Mouse (Mus musculus): Measurements from ENCODE around the gene Kazn. TPM values are rescaled to one million over a fixed set of nuclear protein-coding genes. Genes with fewer than 3 reads are reported as not detected.

The Kazn gene
- total RNA-seq, 2 experiments from 2014 or later = not detected

DNA sequence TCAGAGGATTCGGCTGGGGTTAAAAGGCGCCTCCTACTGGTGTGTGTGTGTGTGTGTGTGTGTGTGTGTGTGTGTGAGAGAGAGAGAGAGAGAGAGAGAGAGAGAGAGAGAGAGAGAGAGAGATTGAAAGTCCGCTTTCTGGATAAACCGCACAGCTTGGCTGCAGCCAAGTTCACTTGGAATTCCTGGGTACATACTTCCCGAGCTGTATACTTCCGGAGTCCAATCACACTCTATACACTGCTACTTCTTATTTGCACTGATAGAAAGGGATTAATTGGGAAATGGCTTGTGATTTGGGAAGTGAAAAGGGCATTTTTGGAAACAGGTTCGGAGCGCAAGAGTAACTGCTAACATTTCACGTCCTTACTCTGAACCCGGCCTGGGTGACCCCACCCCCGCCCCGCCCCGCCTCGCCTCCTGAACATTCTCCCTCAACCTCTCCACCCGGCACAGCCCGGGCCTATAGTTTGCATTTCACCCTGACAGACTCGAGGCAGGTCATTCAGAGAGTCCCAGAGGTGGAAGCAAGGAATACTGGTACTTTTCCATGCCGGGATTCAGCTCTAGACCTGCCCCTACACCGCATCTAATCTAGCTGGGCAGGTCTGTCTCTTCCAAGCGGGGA lies 154.2 kb downstream of the Kazn start:
- no peak for ATAC-seq (replicated peaks; ENCODE audit: low FRiP score, poor library complexity, severe bottlenecking)

DNA sequence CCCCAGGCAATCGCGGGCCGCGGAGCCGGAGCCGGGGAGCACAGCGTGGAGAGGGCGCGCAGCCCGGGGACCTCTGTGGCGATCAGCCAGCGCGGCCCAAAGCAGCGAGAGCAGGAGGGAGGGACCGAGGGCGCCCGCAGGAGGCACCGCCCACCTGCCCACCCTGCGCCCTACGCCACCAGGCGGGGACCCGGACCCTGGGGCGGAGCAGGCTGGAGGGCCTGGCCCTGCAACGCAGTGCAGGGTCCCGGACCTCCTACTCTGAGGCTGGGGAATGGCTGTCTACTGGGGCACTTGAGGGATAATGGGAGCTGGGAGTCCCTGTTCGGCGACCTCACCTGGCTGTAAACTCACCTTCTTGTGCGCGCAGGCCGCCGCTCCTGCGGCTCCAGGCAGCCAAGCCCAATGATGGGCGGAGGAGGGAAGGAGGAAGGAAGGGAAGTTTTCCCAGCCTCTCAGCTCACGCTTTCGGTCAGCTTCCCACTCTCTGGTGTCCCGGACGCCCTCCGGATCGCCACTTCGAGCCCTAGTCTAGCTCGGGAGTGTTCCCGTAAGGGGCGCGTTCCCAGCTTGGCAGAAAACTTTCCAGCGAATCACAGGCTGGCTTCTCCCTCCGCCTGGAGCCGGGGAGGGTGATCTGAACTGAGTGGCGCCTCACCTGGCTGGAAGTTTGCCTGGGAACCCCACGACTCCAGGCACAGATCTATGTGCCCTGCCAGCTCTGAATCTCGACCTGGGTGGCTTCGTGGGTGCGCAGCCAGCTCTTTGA lies 154.9 kb downstream of the Kazn start, which contains the start of gene Tmem51:
Gene Tmem51, minus strand, starts transcription at position 174 of the 769 bp plus-strand sequence.
- ATAC-seq (replicated peaks; ENCODE audit: low FRiP score, poor library complexity, severe bottlenecking) = no peak

DNA sequence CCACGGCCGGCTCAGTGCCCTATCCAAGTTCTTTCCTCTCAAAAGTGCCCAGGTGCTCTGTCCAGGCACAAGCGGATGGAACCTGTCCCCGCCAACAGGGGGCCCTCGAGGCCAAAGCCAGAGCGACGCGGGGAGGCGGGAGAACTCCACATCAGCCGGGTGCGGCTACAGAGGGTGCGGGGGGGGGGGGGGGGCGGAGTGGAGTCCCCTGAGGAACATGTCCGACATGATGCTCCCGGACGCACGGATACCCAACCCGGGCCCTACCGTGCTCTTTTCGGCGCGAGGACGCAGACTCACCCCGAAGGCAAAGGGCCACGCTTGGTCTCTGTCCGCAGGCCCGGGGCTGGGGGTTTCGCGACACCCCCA lies 155.5 kb downstream of the Kazn start:
- no peak for ATAC-seq (replicated peaks; ENCODE audit: low FRiP score, poor library complexity, severe bottlenecking)

DNA sequence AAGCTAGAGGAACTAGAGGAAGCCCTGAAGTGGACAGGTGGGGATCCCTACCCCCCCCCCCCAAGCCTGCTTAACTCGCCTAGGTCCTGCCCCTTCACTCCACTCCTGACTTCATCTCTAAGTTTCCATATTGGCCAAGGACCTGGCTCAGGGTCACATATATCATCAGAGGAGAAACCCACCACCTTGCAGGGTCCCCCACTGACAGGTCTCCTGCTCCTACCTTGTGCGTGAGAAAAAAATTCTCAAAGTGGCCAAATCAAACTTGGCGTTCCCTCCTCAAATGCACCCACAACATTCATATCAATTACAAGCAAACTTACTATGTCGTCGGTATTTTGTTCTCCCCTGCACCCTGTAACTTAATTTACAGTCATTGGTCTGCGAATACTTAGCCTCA lies 156.0 kb downstream of the Kazn start:
- no peak for ATAC-seq (replicated peaks; ENCODE audit: low FRiP score, poor library complexity, severe bottlenecking)

DNA sequence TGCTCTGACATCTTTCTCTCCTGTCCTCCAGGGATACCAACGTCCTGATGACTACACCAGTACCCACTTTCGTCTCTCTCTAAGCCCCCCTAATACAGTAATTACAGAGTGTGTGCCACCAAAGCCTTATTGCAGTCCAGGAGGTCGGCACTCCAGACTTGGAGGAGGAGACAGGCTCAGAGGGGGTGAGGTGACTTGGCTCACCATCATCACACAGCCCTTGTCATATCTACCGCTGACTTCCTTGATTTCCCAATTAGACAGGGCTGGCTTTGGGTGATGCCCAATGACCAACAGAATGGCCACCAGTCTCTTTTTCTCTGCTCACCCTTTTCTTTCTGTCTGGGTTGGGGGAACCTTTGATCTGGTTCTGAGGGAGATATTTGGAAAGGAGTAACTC lies 156.5 kb downstream of the Kazn start:
- ATAC-seq (replicated peaks; ENCODE audit: low FRiP score, poor library complexity, severe bottlenecking) = no peak

DNA sequence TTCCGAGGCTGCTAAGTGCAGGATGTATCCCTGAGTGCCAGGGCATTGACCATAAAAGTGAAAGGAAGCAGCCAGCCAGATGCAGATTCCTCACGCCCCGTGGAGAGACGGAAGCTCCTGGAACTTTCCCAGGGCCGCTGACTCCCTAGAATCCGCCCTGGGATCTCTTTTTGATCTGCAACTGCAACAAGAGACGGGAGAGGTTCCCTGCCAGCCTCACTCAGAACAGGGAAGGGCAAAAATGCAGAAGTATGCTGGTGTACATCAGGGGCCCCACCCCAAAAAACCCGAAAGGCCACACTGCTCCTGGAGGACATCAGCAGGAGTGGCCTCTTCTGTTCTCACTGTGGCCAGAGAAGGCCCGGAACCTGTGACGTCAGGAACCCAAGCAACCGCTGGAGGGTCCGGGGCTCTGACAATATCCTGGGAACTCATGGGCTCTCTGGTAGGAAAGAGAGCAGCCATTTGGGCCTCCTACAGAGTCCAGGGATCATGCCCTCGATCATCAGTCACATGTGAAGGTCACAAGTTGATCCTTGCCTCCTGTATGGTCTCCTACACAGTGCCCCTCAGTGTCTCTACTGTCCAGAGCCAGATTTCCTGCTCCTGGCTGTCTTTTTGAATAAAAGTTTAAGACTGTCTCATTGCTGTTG lies 157.4 kb downstream of the Kazn start:
- ATAC-seq (replicated peaks; ENCODE audit: low FRiP score, poor library complexity, severe bottlenecking) = no peak

DNA sequence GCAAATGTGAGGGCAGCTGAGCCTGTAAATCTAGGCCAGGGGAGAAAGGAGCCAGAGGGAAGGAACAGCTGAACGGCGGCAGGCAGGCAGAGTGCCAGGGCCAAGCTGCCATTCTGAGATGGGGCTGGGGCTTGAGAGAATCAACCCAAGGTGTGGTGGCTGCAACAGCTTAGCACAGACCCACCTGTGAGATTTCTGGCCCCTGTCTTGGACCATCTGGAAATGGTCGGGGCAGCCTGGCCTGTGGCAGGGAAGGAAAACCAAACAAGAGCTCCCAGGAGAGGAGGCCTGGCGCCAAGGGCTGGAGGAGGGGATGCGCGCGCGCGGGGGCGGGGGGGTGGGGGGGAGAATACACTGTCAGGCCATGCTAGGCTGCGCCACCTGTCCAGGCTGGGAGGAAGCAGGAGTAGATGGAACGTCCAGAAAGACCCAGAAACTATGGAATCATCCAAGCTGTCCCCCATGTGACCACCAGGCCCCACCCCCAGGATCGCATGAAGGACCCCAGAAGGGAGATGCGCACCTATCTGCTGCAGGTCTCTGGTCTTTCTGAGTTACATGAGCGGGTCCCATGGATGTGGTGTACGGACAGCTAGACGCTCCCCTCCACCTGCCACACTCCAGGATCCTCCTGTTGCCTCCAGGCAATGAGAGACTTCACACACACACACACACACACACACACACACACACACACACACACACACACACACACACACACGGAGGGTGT lies 158.1 kb downstream of the Kazn start:
- ATAC-seq (replicated peaks; ENCODE audit: low FRiP score, poor library complexity, severe bottlenecking) = no peak

DNA sequence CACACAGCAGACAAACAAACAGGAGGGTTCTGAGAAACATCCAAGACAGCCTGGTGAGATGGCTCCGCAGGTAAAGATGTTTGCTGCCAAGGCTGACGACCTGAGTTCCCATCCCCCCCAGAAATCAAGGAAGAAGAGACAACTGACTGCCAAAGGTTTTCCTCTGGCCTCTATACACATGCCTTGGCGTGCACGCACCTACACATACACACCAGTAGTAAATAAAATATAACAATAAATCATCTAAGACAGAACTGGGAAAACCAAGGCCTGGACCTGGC lies 158.8 kb downstream of the Kazn start:
- no peak for ATAC-seq (replicated peaks; ENCODE audit: low FRiP score, poor library complexity, severe bottlenecking)

DNA sequence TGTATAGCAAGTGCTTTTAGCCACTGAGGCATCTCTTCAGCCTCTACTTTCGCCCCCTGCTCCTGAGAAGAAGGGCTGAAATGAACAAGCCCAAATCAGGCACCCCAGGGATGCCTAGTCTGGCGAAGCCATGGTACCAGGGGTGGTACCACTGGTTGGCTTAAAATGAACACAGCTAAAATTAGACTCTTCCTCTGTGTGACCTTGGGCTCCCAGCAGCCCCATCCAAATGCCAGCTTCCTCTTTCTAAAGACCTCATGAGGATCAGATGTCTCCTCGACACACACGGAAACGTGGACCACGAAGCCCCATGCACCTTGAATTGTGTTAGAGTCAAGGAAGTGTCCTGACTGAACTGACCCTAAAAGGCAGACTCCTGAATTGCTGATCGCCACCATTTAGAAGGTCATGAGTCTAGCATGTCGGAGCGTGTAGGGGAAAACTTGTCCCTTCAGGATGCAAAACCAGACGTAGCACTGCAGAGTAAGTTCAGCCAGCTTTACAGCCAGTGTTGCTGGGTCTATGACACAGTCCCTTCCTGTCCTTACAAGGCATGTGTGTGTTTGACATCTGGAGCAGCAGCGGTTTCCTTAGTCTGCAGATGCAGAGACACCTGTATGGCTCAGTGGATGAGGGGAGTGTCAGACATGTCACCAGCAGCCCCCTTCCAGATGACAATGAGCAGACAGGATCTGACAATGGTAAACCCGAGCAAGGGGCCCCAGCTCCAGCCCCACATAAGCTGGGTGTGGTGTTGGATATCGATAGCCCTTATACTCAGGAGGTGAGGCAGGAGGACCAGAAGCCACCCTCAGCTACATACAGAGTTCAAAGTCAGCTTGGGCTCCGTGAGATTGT lies 159.3 kb downstream of the Kazn start:
- ATAC-seq (replicated peaks; ENCODE audit: low FRiP score, poor library complexity, severe bottlenecking) = no peak

DNA sequence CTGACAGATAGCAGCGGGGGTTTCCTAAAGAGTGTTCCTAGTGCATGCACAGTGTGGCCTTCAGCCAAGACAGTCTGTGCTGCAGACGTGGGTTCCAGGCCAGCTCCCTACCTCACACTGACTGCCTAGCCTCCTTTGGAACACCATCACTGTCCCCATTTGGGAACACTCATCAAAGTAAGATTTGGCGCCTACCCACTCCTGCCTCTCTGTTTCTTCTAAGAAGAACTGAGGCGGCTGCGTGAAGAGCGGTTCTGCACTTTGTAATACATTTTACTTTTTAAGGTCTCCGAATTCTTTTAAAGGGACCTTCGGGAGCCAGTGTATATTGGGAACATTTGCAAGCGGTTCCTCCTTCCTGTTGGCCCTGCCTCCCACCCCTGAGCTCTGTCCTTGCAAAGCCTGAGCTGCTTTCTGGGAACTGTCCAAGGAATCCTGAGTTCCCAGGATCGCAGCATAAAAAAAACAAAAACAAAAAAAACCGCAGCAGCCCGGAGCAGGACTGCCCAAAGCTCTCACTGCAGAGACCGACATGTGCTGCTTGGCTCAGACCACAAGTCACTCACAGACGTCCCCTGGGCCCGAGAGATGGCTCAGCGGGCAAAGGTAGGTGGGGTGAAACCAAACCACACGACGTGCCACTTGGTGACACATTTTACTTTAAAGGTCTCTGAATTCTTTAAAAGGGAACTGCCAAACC lies 161.5 kb downstream of the Kazn start:
- ATAC-seq (replicated peaks; ENCODE audit: low FRiP score, poor library complexity, severe bottlenecking) = no peak

DNA sequence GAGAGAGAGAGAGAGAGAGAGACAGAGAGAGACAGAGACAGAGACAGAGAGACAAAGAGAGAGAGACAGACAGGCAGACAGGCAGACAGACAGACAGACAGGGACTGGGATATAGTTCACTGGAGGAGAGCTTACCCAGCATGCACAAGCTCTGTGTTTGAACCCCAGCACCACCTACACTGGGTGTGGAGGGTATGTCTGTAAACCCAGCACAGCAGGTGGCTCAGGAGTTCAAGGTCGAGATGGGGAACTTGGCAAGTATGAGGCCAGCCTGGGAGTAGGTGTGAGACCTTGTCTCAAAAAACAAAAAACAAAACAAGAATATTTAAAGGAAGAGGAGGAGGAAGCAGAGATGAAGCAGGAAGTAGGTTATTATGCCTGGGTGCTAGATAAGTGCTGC lies 162.3 kb downstream of the Kazn start:
- ATAC-seq (replicated peaks; ENCODE audit: low FRiP score, poor library complexity, severe bottlenecking) = no peak

DNA sequence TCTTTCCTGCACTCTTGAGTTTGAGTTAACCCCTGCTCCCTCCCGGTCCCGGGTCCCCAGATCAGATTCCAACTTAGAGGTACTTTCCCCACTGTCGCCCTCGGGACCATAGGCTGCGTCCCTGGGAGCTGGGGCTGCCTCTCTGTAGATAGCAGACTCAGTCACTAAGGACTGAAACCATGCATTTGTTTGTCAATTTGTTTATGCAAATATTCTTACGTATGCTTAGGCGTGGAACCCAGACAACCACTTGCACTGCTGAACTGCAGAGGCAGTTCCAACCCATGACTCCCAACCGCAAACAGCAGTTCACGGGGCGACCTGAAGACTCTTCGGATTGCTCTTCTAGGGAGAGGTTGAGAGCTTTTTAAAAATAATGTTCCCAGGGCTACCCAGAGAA lies 163.3 kb downstream of the Kazn start:
- no peak for ATAC-seq (replicated peaks; ENCODE audit: low FRiP score, poor library complexity, severe bottlenecking)

DNA sequence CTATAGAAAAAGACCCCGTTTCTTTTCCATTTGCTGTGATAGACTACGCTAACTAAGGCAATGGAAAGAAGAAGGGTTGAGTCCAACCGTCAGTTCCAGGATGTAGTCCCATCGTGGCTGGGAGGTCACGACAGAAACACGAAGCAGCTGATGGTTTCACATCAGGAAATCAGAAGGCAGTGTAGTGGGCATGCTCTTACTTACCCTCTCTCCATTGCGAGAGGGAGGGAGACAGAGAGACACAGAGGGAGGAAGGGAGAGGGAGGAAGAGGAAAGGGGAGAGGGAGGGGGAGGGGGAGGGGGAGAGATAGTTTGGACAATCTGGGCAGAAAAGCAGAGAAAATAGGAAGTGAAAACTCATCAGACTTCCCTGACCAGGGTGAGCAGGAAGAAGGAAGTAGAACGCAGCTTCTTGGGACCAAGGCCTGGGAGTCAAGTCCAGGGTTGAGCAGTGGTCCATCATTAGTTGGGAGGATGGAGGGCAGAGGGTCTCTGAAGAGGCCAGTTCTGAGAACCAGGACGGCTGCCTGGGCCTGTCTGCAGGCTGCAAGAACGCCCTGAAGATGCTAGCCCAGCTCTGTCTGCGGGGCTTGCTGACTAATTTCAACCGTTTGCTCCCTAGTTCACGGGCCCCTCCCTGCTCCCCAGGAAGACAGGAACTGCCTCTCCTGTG lies 165.0 kb downstream of the Kazn start:
- no peak for ATAC-seq (replicated peaks; ENCODE audit: low FRiP score, poor library complexity, severe bottlenecking)

DNA sequence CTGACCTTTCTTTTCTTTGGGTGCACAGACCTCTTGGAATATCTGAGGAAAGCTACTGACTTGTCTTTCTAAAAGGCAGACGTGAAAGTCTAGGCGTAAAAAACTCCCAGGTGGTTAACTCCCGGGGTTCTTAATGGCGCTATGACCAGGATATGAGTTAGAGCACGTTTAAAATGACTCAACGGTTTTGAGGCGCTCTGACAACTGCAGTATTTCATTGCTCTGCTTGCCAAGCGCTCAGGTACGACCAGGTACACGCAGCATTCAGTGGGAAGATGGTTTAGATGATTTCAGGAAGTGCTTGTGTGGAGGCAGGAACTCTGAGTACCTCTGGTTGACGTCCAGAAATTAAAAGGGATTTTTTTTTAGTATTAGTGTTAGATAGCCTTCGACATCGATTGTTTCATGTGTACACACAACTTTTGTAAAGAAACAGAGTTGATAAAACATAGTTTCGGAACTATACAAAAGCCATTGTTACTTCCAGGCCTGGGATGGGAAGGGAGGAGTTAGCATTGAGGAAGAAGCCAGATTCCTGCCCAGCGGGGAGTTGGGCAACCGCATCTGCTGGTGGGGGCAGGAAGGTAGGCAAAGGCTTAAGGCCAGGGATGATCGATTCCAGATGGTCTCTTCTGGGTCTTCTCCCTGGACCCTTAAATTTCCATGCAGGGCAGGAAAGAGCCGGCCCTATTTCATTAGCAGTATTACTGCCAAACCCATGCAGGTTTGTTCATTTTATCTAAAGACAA lies 167.8 kb downstream of the Kazn start:
- ATAC-seq (replicated peaks; ENCODE audit: low FRiP score, poor library complexity, severe bottlenecking) = no peak

DNA sequence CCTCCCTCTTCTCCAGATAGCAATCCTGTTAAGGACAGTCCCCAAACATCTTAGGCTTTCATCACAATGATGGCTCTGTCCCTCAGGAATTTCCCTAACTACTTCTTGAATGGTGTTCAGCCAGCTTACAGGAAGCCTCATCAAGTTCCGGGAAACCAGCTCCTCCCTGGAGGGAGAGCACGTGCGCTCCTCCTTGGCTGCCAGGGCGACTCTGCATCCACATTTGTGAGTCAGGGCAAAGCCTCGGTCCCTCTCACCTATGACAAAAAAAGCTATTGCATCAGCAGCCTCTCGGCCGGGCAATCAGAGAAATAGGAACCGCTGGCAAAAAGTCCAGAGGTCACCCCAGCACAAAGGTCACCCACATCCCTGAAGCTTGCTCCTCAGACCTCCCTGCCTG lies 168.4 kb downstream of the Kazn start:
- ATAC-seq (replicated peaks; ENCODE audit: low FRiP score, poor library complexity, severe bottlenecking) = no peak

DNA sequence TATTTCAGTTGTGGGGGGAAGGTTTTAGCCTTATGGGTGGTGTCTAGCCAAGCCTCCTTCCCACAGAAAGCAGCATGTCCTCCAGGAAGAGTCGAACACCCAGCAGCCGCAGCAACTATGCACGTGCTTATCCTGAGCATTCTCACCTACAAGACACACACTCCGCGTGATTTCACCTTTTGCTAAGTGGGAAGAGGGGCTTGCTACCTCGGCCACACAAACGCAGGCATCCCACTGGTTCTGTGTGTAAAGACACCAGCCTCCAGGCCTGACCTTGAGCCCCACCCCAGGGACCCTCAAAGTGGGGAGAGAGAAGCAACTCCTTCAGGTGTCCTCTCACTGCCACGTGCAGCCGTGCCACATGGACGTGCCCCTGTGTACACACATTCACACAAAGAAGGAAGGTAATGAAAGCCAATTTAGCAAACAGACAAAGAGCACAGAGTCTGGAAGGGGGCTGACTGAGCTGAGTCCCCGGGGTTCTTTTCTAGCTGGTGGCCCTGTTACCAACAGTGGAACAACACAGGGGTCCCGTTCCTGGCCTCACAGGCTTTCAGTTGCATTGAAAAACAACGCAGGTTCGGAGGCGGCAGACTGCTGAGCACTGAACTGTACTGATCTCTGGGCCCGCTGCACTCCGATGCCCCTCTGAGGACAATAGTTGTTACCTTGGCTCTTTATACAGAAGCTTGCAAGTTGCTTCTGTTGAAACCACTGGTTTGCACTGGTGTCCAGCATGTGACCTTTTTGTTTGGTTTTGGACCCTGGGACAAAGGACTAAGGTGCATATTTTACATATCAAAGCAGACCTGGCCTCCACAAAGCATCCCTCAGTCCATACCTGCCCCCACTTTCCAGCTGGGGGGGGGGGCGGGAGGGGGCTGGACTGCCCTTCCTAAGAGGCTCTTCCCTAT lies 170.0 kb downstream of the Kazn start:
- no peak for ATAC-seq (replicated peaks; ENCODE audit: low FRiP score, poor library complexity, severe bottlenecking)

DNA sequence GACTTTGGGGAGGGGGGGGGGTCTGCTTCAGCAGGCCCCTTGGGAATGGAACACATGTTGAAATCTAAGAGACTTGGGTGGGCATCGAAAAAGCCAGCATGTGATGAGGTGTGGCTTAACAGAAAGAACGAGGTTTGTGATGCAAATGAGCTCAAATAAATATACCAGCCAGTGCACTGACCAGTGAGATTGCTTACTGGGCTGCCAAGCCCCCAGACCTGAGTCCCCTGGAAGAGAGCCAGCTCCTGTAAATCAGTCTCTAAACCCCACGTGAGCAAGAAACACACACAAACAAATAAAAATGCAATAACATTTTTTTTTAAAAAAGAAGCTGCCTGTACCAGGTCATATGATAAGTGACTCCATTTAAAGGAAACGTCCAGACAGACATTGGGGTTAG lies 172.6 kb downstream of the Kazn start:
- no peak for ATAC-seq (replicated peaks; ENCODE audit: low FRiP score, poor library complexity, severe bottlenecking)
